Mouse (Mus musculus) lung, postnatal 14 days (tissue): ENCODE measurements around the gene 4930544D05Rik.

Experiments used
- DNase-seq: peaks from one replicate; pipeline ENCODE4 v3.0.0; 2021

Gene 4930544D05Rik

GRCm38 (mm10) chr11:70605024-70605566 is 10.6 kb upstream of the 4930544D05Rik start:
- DNase-seq = peak; percentile 85

GRCm38 (mm10) chr11:70606717-70607116 is 8.9 kb upstream of the 4930544D05Rik start:
- DNase-seq = no peak

GRCm38 (mm10) chr11:70607611-70608010 is 8.0 kb upstream of the 4930544D05Rik start:
- DNase-seq = no peak

GRCm38 (mm10) chr11:70608381-70609066 is 7.1 kb upstream of the 4930544D05Rik start:
- DNase-seq = peak; percentile 40

- DNase-seq = no peak
Measured at GRCm38 (mm10) chr11:70610752-70611151, 4.9 kb upstream of the 4930544D05Rik start.

GRCm38 (mm10) chr11:70612505-70612904 is 3.1 kb upstream of the 4930544D05Rik start:
- DNase-seq = no peak

GRCm38 (mm10) chr11:70615074-70615473 is 574 bp upstream of the 4930544D05Rik start:
- peak; percentile 71 for DNase-seq

- no peak for DNase-seq
Measured at GRCm38 (mm10) chr11:70619101-70619500, 3.5 kb downstream of the 4930544D05Rik start, which contains the start of gene Chrne. Gene Chrne (minus strand): TSS chr11:70619216.

GRCm38 (mm10) chr11:70621972-70622814 is 6.5 kb downstream of the 4930544D05Rik start:
- DNase-seq = no peak

GRCm38 (mm10) chr11:70623053-70623742 is 7.5 kb downstream of the 4930544D05Rik start:
- no peak for DNase-seq

GRCm38 (mm10) chr11:70625473-70625872 is 9.8 kb downstream of the 4930544D05Rik start:
- DNase-seq = peak; percentile 61

GRCm38 (mm10) chr11:70626877-70627276 is 11.2 kb downstream of the 4930544D05Rik start:
- DNase-seq = no peak

GRCm38 (mm10) chr11:70628431-70628830 is 12.8 kb downstream of the 4930544D05Rik start:
- no peak for DNase-seq

- no peak for DNase-seq
Measured at GRCm38 (mm10) chr11:70629557-70629956, 13.9 kb downstream of the 4930544D05Rik start.

GRCm38 (mm10) chr11:70630129-70630528 is 14.5 kb downstream of the 4930544D05Rik start:
- no peak for DNase-seq

GRCm38 (mm10) chr11:70635601-70636000 is 20.0 kb downstream of the 4930544D05Rik start:
- DNase-seq = no peak

GRCm38 (mm10) chr11:70637764-70638163 is 22.1 kb downstream of the 4930544D05Rik start:
- no peak for DNase-seq

- no peak for DNase-seq
Measured at GRCm38 (mm10) chr11:70638293-70638692, 22.6 kb downstream of the 4930544D05Rik start.

- no peak for DNase-seq
Measured at GRCm38 (mm10) chr11:70638714-70639278, 23.1 kb downstream of the 4930544D05Rik start, which contains the start of gene Gp1ba. Gene Gp1ba (plus strand): TSS chr11:70639122.

- DNase-seq = no peak
Measured at GRCm38 (mm10) chr11:70639976-70640375, 24.3 kb downstream of the 4930544D05Rik start.

- DNase-seq = no peak
Measured at GRCm38 (mm10) chr11:70641241-70641640, 25.6 kb downstream of the 4930544D05Rik start.

- no peak for DNase-seq
Measured at GRCm38 (mm10) chr11:70643051-70643450, 27.4 kb downstream of the 4930544D05Rik start.
